Mouse (Mus musculus) embryonic facial prominence, embryonic 12.5 days (tissue): Measurements from ENCODE around the gene Crygc. TPM values are rescaled to one million over a fixed set of nuclear protein-coding genes. Genes with fewer than 3 reads are reported as not detected.

Experiments
- ATAC-seq: fragments of 200-750 bp; cut with Nextera tagmentation; 2 replicates; pipeline ENCODE4 v1.8.0; 2017; ENCODE audit not compliant: insufficient number of reproducible peaks, insufficient read depth, low FRiP score, low TSS enrichment
- H3K27ac ChIP-seq: fragments of 300-500 bp; sonication (generic); 2 replicates; pipeline ENCODE4 v1.5.1; 2016; ENCODE audit warnings: mild to moderate bottlenecking
- H3K27me3 ChIP-seq: fragments of 300-500 bp; sonication (generic); 2 replicates; pipeline ENCODE4 v1.6.1; 2016; ENCODE audit warnings: mild to moderate bottlenecking, moderate library complexity
- H3K36me3 ChIP-seq: fragments of 300-500 bp; sonication (generic); 2 replicates; pipeline ENCODE4 v1.6.1; 2016; ENCODE audit warnings: mild to moderate bottlenecking
- H3K4me1 ChIP-seq: fragments of 300-500 bp; sonication (generic); 2 replicates; pipeline ENCODE4 v1.6.1; 2016
- H3K4me2 ChIP-seq: fragments of 300-500 bp; sonication (generic); replicated peaks from 2 replicates; pipeline ENCODE4 v1.6.1; 2016; ENCODE audit warnings: mild to moderate bottlenecking, moderate library complexity
- H3K4me3 ChIP-seq: fragments of 300-500 bp; sonication (generic); 2 replicates; pipeline ENCODE4 v1.5.1; 2016; ENCODE audit warnings: mild to moderate bottlenecking
- H3K9ac ChIP-seq: fragments of 300-500 bp; sonication (generic); 2 replicates; pipeline ENCODE4 v1.6.1; 2016; ENCODE audit warnings: mild to moderate bottlenecking, moderate library complexity
- H3K9me3 ChIP-seq: fragments of 300-500 bp; sonication (generic); 2 replicates; pipeline ENCODE4 v1.6.1; 2016; ENCODE audit warnings: mild to moderate bottlenecking, moderate library complexity
- WGBS: fragments of 180-500 bp; shearing (Covaris S2); methylation state at CpG from one replicate; pipeline ENCODE4 v1.1.7; 2016; 5-methylcytosine and 5-hydroxymethylcytosine counted together
- polyA plus RNA-seq: library from polyadenylated mRNA; unstranded; fragments of >200 nt; fragmentation: Nextera tagmentation; extraction: Ambion mirVana; gene quantifications from 2 replicates; pipeline ENCODE4 v1.2.1, GENCODE M21; 2016

Gene Crygc
- polyA plus RNA-seq, 1 experiment from 2014 or later = 15.0 TPM

- H3K27ac ChIP-seq = no peak within 1 kb of the TSS
- no peak within 1 kb of the TSS for H3K4me2 ChIP-seq
- H3K9me3 ChIP-seq = no peaks in the 10 kb centered on the region
- no peaks in the 10 kb centered on the region for H3K27me3 ChIP-seq
- no peak within 1 kb of the TSS for H3K9ac ChIP-seq
- H3K4me1 ChIP-seq = no peaks in the 10 kb centered on the region
- ATAC-seq = no peak
- no peaks in the 10 kb centered on the region for H3K36me3 ChIP-seq
- 88% methylated on average over 11 of the region's 11 CpGs for WGBS
- H3K4me3 ChIP-seq = no peak within 1 kb of the TSS
Measured at GRCm38 (mm10) chr1:65103273-65103672, 29.8 kb upstream of the Crygc start, which contains the start of gene Cryga. TSS of gene Cryga (minus strand) at chr1:65103373.

GRCm38 (mm10) chr1:65096953-65097352, 23.5 kb upstream of the Crygc start:
- Histone ChIP-seq H3K4me3 (no peak overlapping the region), H3K9me3 (no peaks in the 10 kb centered on the region), H3K9ac (no peak overlapping the region), H3K27me3 (no peaks in the 10 kb centered on the region), H3K4me2 (no peak overlapping the region), H3K36me3 (no peaks in the 10 kb centered on the region), H3K27ac (no peak overlapping the region), H3K4me1 (no peaks in the 10 kb centered on the region)
- WGBS = 80% methylated on average over 3 of the region's 3 CpGs
- ATAC-seq = no peak

- no peaks in the 10 kb centered on the region for H3K4me1 ChIP-seq
- no peak for ATAC-seq
- H3K9ac ChIP-seq = no peak overlapping the region
- no peak overlapping the region for H3K4me2 ChIP-seq
- WGBS = 86% methylated on average over 3 of the region's 3 CpGs
- no peaks in the 10 kb centered on the region for H3K36me3 ChIP-seq
- no peak overlapping the region for H3K27ac ChIP-seq
- H3K27me3 ChIP-seq = no peaks in the 10 kb centered on the region
- H3K4me3 ChIP-seq = no peak overlapping the region
- H3K9me3 ChIP-seq = no peaks in the 10 kb centered on the region
Measured at GRCm38 (mm10) chr1:65091566-65091965, 18.1 kb upstream of the Crygc start.

- no peaks in the 10 kb centered on the region for H3K27me3 ChIP-seq
- WGBS = 75% methylated on average over 2 of the region's 2 CpGs
- no peak overlapping the region for H3K9ac ChIP-seq
- no peak overlapping the region for H3K27ac ChIP-seq
- H3K4me3 ChIP-seq = no peak overlapping the region
- H3K4me1 ChIP-seq = no peaks in the 10 kb centered on the region
- ATAC-seq = no peak
- H3K4me2 ChIP-seq = no peak overlapping the region
- H3K9me3 ChIP-seq = no peaks in the 10 kb centered on the region
- no peaks in the 10 kb centered on the region for H3K36me3 ChIP-seq
Measured at GRCm38 (mm10) chr1:65090370-65090769, 16.9 kb upstream of the Crygc start.

GRCm38 (mm10) chr1:65088567-65089356, 15.3 kb upstream of the Crygc start:
- H3K9ac ChIP-seq = no peak overlapping the region
- no peak for ATAC-seq
- no peak overlapping the region for H3K4me2 ChIP-seq
- no peaks in the 10 kb centered on the region for H3K4me1 ChIP-seq
- no peak overlapping the region for H3K27ac ChIP-seq
- no peak overlapping the region for H3K4me3 ChIP-seq
- H3K36me3 ChIP-seq = no peaks in the 10 kb centered on the region
- no peaks in the 10 kb centered on the region for H3K9me3 ChIP-seq
- WGBS = 75% methylated on average over 6 of the region's 6 CpGs
- H3K27me3 ChIP-seq = no peaks in the 10 kb centered on the region

- Histone ChIP-seq H3K4me3 (no peak within 1 kb of the TSS), H3K4me2 (no peak within 1 kb of the TSS), H3K36me3 (no peaks in the 10 kb centered on the region), H3K4me1 (peaks cover 4% of the 10 kb centered on the region; the same call in 1 of the 2 replicates), H3K9ac (no peak within 1 kb of the TSS), H3K27me3 (no peaks in the 10 kb centered on the region), H3K9me3 (no peaks in the 10 kb centered on the region), H3K27ac (no peak within 1 kb of the TSS)
- ATAC-seq = no peak
- 29% methylated on average over 7 of the region's 7 CpGs for WGBS
Measured at GRCm38 (mm10) chr1:65082188-65082587, 8.7 kb upstream of the Crygc start, which contains the start of gene Crygb. TSS of gene Crygb (minus strand) at chr1:65082288.

GRCm38 (mm10) chr1:65075607-65076006, 2.1 kb upstream of the Crygc start:
- Histone ChIP-seq H3K4me3 (no peak overlapping the region), H3K4me1 (no peaks in the 10 kb centered on the region), H3K27me3 (no peaks in the 10 kb centered on the region), H3K36me3 (no peaks in the 10 kb centered on the region), H3K9ac (no peak overlapping the region), H3K27ac (no peak overlapping the region), H3K9me3 (no peaks in the 10 kb centered on the region), H3K4me2 (no peak overlapping the region)
- 17% methylated on average over 5 of the region's 5 CpGs for WGBS
- ATAC-seq = no peak

- Histone ChIP-seq H3K4me3 (no peak overlapping the region), H3K4me1 (no peaks in the 10 kb centered on the region), H3K27me3 (no peaks in the 10 kb centered on the region), H3K9ac (no peak overlapping the region), H3K9me3 (no peaks in the 10 kb centered on the region), H3K36me3 (no peaks in the 10 kb centered on the region), H3K27ac (no peak overlapping the region), H3K4me2 (no peak overlapping the region)
- ATAC-seq = no peak
Measured at GRCm38 (mm10) chr1:65067842-65068241, 5.6 kb downstream of the Crygc start.

GRCm38 (mm10) chr1:65064201-65064600, 9.3 kb downstream of the Crygc start:
- no peak for ATAC-seq
- no peaks in the 10 kb centered on the region for H3K27me3 ChIP-seq
- no peaks in the 10 kb centered on the region for H3K4me1 ChIP-seq
- no peak overlapping the region for H3K4me3 ChIP-seq
- H3K4me2 ChIP-seq = no peak overlapping the region
- H3K9me3 ChIP-seq = no peaks in the 10 kb centered on the region
- H3K36me3 ChIP-seq = no peaks in the 10 kb centered on the region
- no peak overlapping the region for H3K27ac ChIP-seq
- H3K9ac ChIP-seq = no peak overlapping the region
- 88% methylated on average over 15 of the region's 15 CpGs for WGBS

GRCm38 (mm10) chr1:65063352-65063751, 10.1 kb downstream of the Crygc start, which contains the start of gene Crygd:
TSS of gene Crygd (minus strand) at chr1:65063452.
- Histone ChIP-seq H3K4me3 (no peak within 1 kb of the TSS), H3K9ac (no peak within 1 kb of the TSS), H3K9me3 (no peaks in the 10 kb centered on the region), H3K4me1 (no peaks in the 10 kb centered on the region), H3K4me2 (no peak within 1 kb of the TSS), H3K27ac (no peak within 1 kb of the TSS), H3K27me3 (no peaks in the 10 kb centered on the region), H3K36me3 (no peaks in the 10 kb centered on the region)
- WGBS = 81% methylated on average over 8 of the region's 8 CpGs
- no peak for ATAC-seq

- Histone ChIP-seq H3K4me3 (no peak overlapping the region), H3K4me1 (0 out of 2 replicates have a peak, but pooled peaks cover 9% of the 10 kb centered on the region), H3K27ac (no peak overlapping the region), H3K27me3 (no peaks in the 10 kb centered on the region), H3K9ac (no peak overlapping the region), H3K36me3 (no peaks in the 10 kb centered on the region), H3K4me2 (no peak overlapping the region), H3K9me3 (no peaks in the 10 kb centered on the region)
- ATAC-seq = no peak
- 30% methylated on average over 2 of the region's 2 CpGs for WGBS
Measured at GRCm38 (mm10) chr1:65052140-65052539, 21.3 kb downstream of the Crygc start.

GRCm38 (mm10) chr1:65051696-65052095, 21.8 kb downstream of the Crygc start:
- Histone ChIP-seq H3K27ac (no peak overlapping the region), H3K36me3 (no peaks in the 10 kb centered on the region), H3K4me3 (no peak overlapping the region), H3K9ac (no peak overlapping the region), H3K4me1 (0 out of 2 replicates have a peak, but pooled peaks cover 9% of the 10 kb centered on the region), H3K4me2 (no peak overlapping the region), H3K9me3 (no peaks in the 10 kb centered on the region), H3K27me3 (no peaks in the 10 kb centered on the region)
- 62% methylated on average over 7 of the region's 7 CpGs for WGBS
- ATAC-seq = no peak
